Mouse (Mus musculus) lung, postnatal 0 days (tissue): ENCODE measurements around the gene Use1.

ENCODE experiments used
- CTCF ChIP-seq: IDR thresholded peaks from 2 replicates; pipeline ENCODE4 v1.5.1; 2016; ENCODE audit warnings: antibody characterized with exemption, mild to moderate bottlenecking
- EP300 ChIP-seq: IDR thresholded peaks from 2 replicates; pipeline ENCODE4 v1.6.1; 2016; ENCODE audit warnings: antibody characterized with exemption, mild to moderate bottlenecking, control low read depth

DNA sequence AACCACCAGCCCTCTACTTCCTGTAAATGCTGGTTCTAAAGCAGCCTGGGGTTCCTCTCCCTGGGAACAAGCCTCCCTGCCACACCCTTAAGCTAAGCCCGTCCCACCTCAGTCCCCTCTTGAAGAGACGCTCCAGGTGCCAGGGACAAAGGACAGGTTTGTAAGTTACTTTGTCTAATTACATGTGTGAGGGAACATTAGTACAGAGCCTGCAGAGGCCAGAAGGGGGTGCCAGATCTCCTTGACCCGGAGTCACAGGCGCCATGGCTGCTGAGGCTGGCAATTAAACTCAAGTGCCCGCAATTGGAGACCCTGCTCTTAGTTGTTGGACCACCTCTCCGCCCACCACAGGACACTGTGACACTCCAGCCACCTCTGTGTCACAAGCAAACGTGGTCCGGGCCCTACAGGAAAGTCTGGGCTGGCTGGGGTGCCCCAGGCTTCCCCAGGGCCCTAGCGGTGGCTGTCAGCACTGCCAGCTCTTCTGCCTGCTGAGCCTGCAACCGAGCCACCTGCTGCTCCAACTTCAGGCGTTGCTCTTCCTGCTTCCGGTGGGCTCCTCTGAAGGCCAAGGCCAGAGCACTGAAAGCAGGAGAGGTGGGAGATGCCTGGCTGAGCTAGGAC lies 18.7 kb downstream of the Use1 start:
- no peak for TF ChIP-seq EP300
- peak; percentile 42; the same call in 1 of the 2 replicates for TF ChIP-seq CTCF
